ENCODE assay signal across 29 mouse cellular contexts in genomic region chr1:32347538-32347937, GRCm38 (mm10).
"Had no signal": no experiment of that assay in that cellular context is flagged by ENCODE, and none has a peak within 500 bp of the region (broad histone marks: within the 10 kb centered on the region; RNA-seq: fewer than 3 reads in every experiment).

No protein-coding gene starts in this region.

- DNase-seq: cerebellum, adult 2 months; cerebellum, adult 8-10 months; cerebellum, adult 9-10 months; cerebellum, adult 9-11 months; cerebellum, postnatal 10 days; cerebellum, postnatal 14 days; cerebellum, postnatal 25 days; cerebellum, postnatal 36 days; embryo, embryonic 11 days; forebrain, postnatal 0 days; gastrocnemius, adult 2 months; gastrocnemius, postnatal 10 days; gastrocnemius, postnatal 14 days; gastrocnemius, postnatal 25 days; gastrocnemius, postnatal 36 days; heart, adult 11 months; heart, adult 18-20 months; heart, adult 2 months had no signal

- H3K4me2 ChIP-seq: embryonic facial prominence, embryonic 12.5 days; embryonic facial prominence, embryonic 13.5 days; embryonic facial prominence, embryonic 15.5 days; forebrain, embryonic 12.5 days; forebrain, embryonic 13.5 days; forebrain, embryonic 15.5 days had no signal

- H3K27me3 ChIP-seq: embryonic facial prominence, embryonic 12.5 days; embryonic facial prominence, embryonic 13.5 days; embryonic facial prominence, embryonic 15.5 days; forebrain, embryonic 12.5 days; forebrain, embryonic 13.5 days; forebrain, embryonic 15.5 days had no signal

- H3K36me3 ChIP-seq: embryonic facial prominence, embryonic 10.5 days; embryonic facial prominence, embryonic 12.5 days; embryonic facial prominence, embryonic 13.5 days; embryonic facial prominence, embryonic 15.5 days; forebrain, embryonic 10.5 days; forebrain, embryonic 12.5 days; forebrain, embryonic 15.5 days had no signal

- H3K4me1 ChIP-seq: embryonic facial prominence, embryonic 10.5 days; embryonic facial prominence, embryonic 12.5 days; embryonic facial prominence, embryonic 13.5 days; embryonic facial prominence, embryonic 15.5 days; forebrain, embryonic 10.5 days; forebrain, embryonic 12.5 days; forebrain, embryonic 13.5 days; forebrain, embryonic 15.5 days had no signal

- ATAC-seq: forebrain, embryonic 13.5 days; forebrain, embryonic 14.5 days; forebrain, embryonic 15.5 days; forebrain, embryonic 16.5 days; forebrain, postnatal 0 days had no signal

- H3K9me3 ChIP-seq: embryonic facial prominence, embryonic 10.5 days; embryonic facial prominence, embryonic 12.5 days; embryonic facial prominence, embryonic 13.5 days; embryonic facial prominence, embryonic 15.5 days; forebrain, embryonic 10.5 days; forebrain, embryonic 12.5 days; forebrain, embryonic 13.5 days; forebrain, embryonic 15.5 days had no signal

- H3K9ac ChIP-seq: embryonic facial prominence, embryonic 12.5 days; embryonic facial prominence, embryonic 13.5 days; embryonic facial prominence, embryonic 15.5 days; forebrain, embryonic 12.5 days; forebrain, embryonic 13.5 days; forebrain, embryonic 15.5 days; forebrain, postnatal 0 days had no signal

- H3K27ac ChIP-seq: embryonic facial prominence, embryonic 10.5 days; embryonic facial prominence, embryonic 12.5 days; embryonic facial prominence, embryonic 13.5 days; embryonic facial prominence, embryonic 15.5 days; forebrain, embryonic 10.5 days; forebrain, embryonic 12.5 days; forebrain, embryonic 13.5 days; forebrain, embryonic 15.5 days; gastrocnemius, adult 2 months; heart, adult 2 months had no signal

- H3K4me3 ChIP-seq: embryonic facial prominence, embryonic 10.5 days; embryonic facial prominence, embryonic 12.5 days; embryonic facial prominence, embryonic 13.5 days; embryonic facial prominence, embryonic 15.5 days; erythroblast, embryonic 14.5 days; forebrain, embryonic 10.5 days; forebrain, embryonic 12.5 days; forebrain, embryonic 13.5 days; forebrain, embryonic 15.5 days; gastrocnemius, adult 2 months; heart, adult 2 months had no signal
